Mouse (Mus musculus): Measurements from ENCODE around the gene Efna5. TPM values are rescaled to one million over a fixed set of nuclear protein-coding genes. Genes with fewer than 3 reads are reported as not detected.

Gene Efna5
- polyA plus RNA-seq (2015; fragmentation: Nextera tagmentation; extraction: Ambion mirVana), result 17.3 and 19.4 TPM in 2 replicates

GRCm38 (mm10) chr17:62881176-62881790 lies at the start of gene Efna5:
Gene Efna5 (minus strand): TSS chr17:62881317.
- Histone ChIP-seq H3K9ac (ENCODE audit: low read depth, low read length) (peak within 1 kb of the TSS; percentile 68), H3K4me3 (replicated peaks; ENCODE audit: low read depth, low read length) (peak within 1 kb of the TSS; percentile 77), H3K9me3 (replicated peaks; ENCODE audit: low read length) (no peaks in the 10 kb centered on the region), H3K27me3 (ENCODE audit: insufficient read depth, low read length) (no peaks in the 10 kb centered on the region), H3K36me3 (ENCODE audit: insufficient read depth, low read length) (no peaks in the 10 kb centered on the region), H3K27ac (peak within 1 kb of the TSS; percentile 88), H3K4me2 (ENCODE audit: low read length) (peak within 1 kb of the TSS; percentile 98), H3K4me1 (replicated peaks; ENCODE audit: insufficient read depth, low read length) (no peaks in the 10 kb centered on the region; the same call in 1 of the 2 replicates)
- TF ChIP-seq CTCF (IDR thresholded peaks at IDR 0.05; ENCODE audit: low read depth), result no peak
- WGBS, result 1% methylated on average over 40 of the region's 68 CpGs
- peak; percentile 14 for ATAC-seq (replicated peaks; ENCODE audit: low FRiP score, low read depth)
- peak; percentile 50 for DNase-seq (ENCODE audit: low spot score)

- Histone ChIP-seq H3K9ac (ENCODE audit: low read depth, low read length) (no peak overlapping the region), H3K36me3 (ENCODE audit: insufficient read depth, low read length) (no peaks in the 10 kb centered on the region), H3K9me3 (replicated peaks; ENCODE audit: low read length) (no peaks in the 10 kb centered on the region), H3K27me3 (ENCODE audit: insufficient read depth, low read length) (no peaks in the 10 kb centered on the region), H3K4me2 (ENCODE audit: low read length) (no peak overlapping the region), H3K27ac (no peak overlapping the region), H3K4me1 (replicated peaks; ENCODE audit: insufficient read depth, low read length) (no peaks in the 10 kb centered on the region), H3K4me3 (replicated peaks; ENCODE audit: low read depth, low read length) (no peak overlapping the region)
- TF ChIP-seq CTCF (IDR thresholded peaks at IDR 0.05; ENCODE audit: low read depth), result no peak
- 81% methylated on average over 4 of the region's 4 CpGs for WGBS
- ATAC-seq (replicated peaks; ENCODE audit: low FRiP score, low read depth) (no peak), DNase-seq (ENCODE audit: low spot score) (no peak)
Measured at GRCm38 (mm10) chr17:62915304-62915703, 34.2 kb upstream of the Efna5 start.

- DNase-seq (ENCODE audit: low spot score) (no peak), ATAC-seq (replicated peaks; ENCODE audit: low FRiP score, low read depth) (no peak)
- Histone ChIP-seq H3K27ac (no peak overlapping the region), H3K27me3 (ENCODE audit: insufficient read depth, low read length) (no peaks in the 10 kb centered on the region), H3K4me1 (replicated peaks; ENCODE audit: insufficient read depth, low read length) (no peaks in the 10 kb centered on the region), H3K9ac (ENCODE audit: low read depth, low read length) (no peak overlapping the region), H3K4me2 (ENCODE audit: low read length) (no peak overlapping the region), H3K36me3 (ENCODE audit: insufficient read depth, low read length) (no peaks in the 10 kb centered on the region), H3K4me3 (replicated peaks; ENCODE audit: low read depth, low read length) (no peak overlapping the region), H3K9me3 (replicated peaks; ENCODE audit: low read length) (no peaks in the 10 kb centered on the region)
- WGBS, result 78% methylated on average over 16 of the region's 16 CpGs
- TF ChIP-seq CTCF (IDR thresholded peaks at IDR 0.05; ENCODE audit: low read depth), result no peak
Measured at GRCm38 (mm10) chr17:62905692-62906445, 24.8 kb upstream of the Efna5 start.

- Histone ChIP-seq H3K36me3 (ENCODE audit: insufficient read depth, low read length) (no peaks in the 10 kb centered on the region), H3K4me2 (ENCODE audit: low read length) (no peak overlapping the region), H3K9me3 (replicated peaks; ENCODE audit: low read length) (no peaks in the 10 kb centered on the region), H3K4me3 (replicated peaks; ENCODE audit: low read depth, low read length) (no peak overlapping the region), H3K9ac (ENCODE audit: low read depth, low read length) (no peak overlapping the region), H3K27ac (no peak overlapping the region), H3K4me1 (replicated peaks; ENCODE audit: insufficient read depth, low read length) (no peaks in the 10 kb centered on the region), H3K27me3 (ENCODE audit: insufficient read depth, low read length) (no peaks in the 10 kb centered on the region)
- DNase-seq (ENCODE audit: low spot score), result peak; percentile 36
- no peak for TF ChIP-seq CTCF (IDR thresholded peaks at IDR 0.05; ENCODE audit: low read depth)
- 49% methylated on average over 6 of the region's 6 CpGs for WGBS
- no peak for ATAC-seq (replicated peaks; ENCODE audit: low FRiP score, low read depth)
Measured at GRCm38 (mm10) chr17:62899066-62899465, 17.9 kb upstream of the Efna5 start.

- Histone ChIP-seq H3K9me3 (replicated peaks; ENCODE audit: low read length) (no peaks in the 10 kb centered on the region), H3K9ac (ENCODE audit: low read depth, low read length) (no peak overlapping the region), H3K4me2 (ENCODE audit: low read length) (no peak overlapping the region), H3K4me3 (replicated peaks; ENCODE audit: low read depth, low read length) (no peak overlapping the region), H3K27me3 (ENCODE audit: insufficient read depth, low read length) (no peaks in the 10 kb centered on the region), H3K36me3 (ENCODE audit: insufficient read depth, low read length) (no peaks in the 10 kb centered on the region), H3K4me1 (replicated peaks; ENCODE audit: insufficient read depth, low read length) (no peaks in the 10 kb centered on the region), H3K27ac (no peak overlapping the region)
- no peak for DNase-seq (ENCODE audit: low spot score)
- 87% methylated on average over 5 of the region's 5 CpGs for WGBS
- no peak for TF ChIP-seq CTCF (IDR thresholded peaks at IDR 0.05; ENCODE audit: low read depth)
- ATAC-seq (replicated peaks; ENCODE audit: low FRiP score, low read depth), result no peak
Measured at GRCm38 (mm10) chr17:62889991-62890390, 8.9 kb upstream of the Efna5 start.

GRCm38 (mm10) chr17:62884129-62884506 lies 3.0 kb upstream of the Efna5 start:
- H3K4me3 ChIP-seq (replicated peaks; ENCODE audit: low read depth, low read length), result peak overlapping the region; percentile 77
- H3K4me1 ChIP-seq (replicated peaks; ENCODE audit: insufficient read depth, low read length), result no peaks in the 10 kb centered on the region; the same call in 1 of the 2 replicates
- H3K36me3 ChIP-seq (ENCODE audit: insufficient read depth, low read length), result no peaks in the 10 kb centered on the region
- H3K27me3 ChIP-seq (ENCODE audit: insufficient read depth, low read length), result no peaks in the 10 kb centered on the region
- H3K4me2 ChIP-seq (ENCODE audit: low read length), result peak overlapping the region; percentile 98
- ATAC-seq (replicated peaks; ENCODE audit: low FRiP score, low read depth) (no peak), DNase-seq (ENCODE audit: low spot score) (peak; percentile 90)
- no peaks in the 10 kb centered on the region for H3K9me3 ChIP-seq (replicated peaks; ENCODE audit: low read length)
- peak; percentile 93 for TF ChIP-seq CTCF (IDR thresholded peaks at IDR 0.05; ENCODE audit: low read depth)
- WGBS, result 0% methylated on average over 16 of the region's 16 CpGs
- H3K27ac ChIP-seq, result peak overlapping the region; percentile 44; the same call in 1 of the 2 replicates
- peak overlapping the region; percentile 45 for H3K9ac ChIP-seq (ENCODE audit: low read depth, low read length)

Data from kidney, postnatal 0 days (tissue).